Mouse (Mus musculus) spleen, adult 2 months (tissue): Measurements from ENCODE around the gene Glipr1.

ENCODE experiments used
- CTCF ChIP-seq: fragments of 200-500 bp; IDR thresholded peaks from 2 replicates; pipeline ENCODE4 v1.5.1; 2011; ENCODE audit warnings: mild to moderate bottlenecking, inconsistent platforms; ENCODE audit not compliant: insufficient read depth, insufficient read length, insufficient replicate concordance; ENCODE audit errors: extremely low read depth
- POLR2A ChIP-seq: fragments of 200-500 bp; IDR thresholded peaks from 2 replicates; pipeline ENCODE4 v1.6.1; 2011; ENCODE audit warnings: low read depth, low read length, inconsistent platforms

GRCm38 (mm10) chr10:112001350-112001749 lies 1.1 kb downstream of the Glipr1 start:
- no peak for TF ChIP-seq CTCF
- TF ChIP-seq POLR2A = no peak
